Mouse (Mus musculus): ENCODE results near the gene Svbp. TPM values are rescaled to one million over a fixed set of nuclear protein-coding genes. Genes with fewer than 3 reads are reported as not detected.

Svbp gene
- 10 to 100 TPM; 56.5 to 71.6 (median 62.1) TPM for polyA plus RNA-seq (2017; shearing (Covaris generic))

- ATAC-seq: peak; percentile 86
These were observed at the start of gene Svbp for GRCm38 (mm10) chr4:119194909-119195581. Svbp (plus strand) TSS chr4:119195306.

DNA sequence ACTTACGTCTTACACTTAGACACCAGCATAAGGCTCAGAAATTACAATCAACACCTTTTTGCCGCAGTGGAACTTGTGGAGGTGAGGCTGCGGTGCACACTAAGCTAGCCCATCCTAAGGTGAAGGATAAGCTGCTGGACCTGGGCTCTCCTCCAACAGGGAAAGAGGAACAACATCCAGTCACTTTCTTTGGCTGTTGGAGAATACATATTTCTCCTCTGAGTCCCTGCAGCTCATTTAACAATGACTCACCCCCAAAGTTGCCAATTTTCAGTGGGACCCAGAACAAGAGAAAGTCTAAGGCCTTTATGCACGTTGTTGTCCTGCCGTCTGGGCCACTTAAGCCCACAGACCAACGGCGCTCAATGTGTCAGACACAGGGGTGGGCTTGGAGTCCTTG, 48.3 kb upstream of the Svbp start:
- no peak for ATAC-seq

- no peak for ATAC-seq
These were observed 47.8 kb upstream of the Svbp start for GRCm38 (mm10) chr4:119147347-119147746.

- ATAC-seq: no peak
These were observed 46.4 kb upstream of the Svbp start for GRCm38 (mm10) chr4:119148741-119149140.

DNA sequence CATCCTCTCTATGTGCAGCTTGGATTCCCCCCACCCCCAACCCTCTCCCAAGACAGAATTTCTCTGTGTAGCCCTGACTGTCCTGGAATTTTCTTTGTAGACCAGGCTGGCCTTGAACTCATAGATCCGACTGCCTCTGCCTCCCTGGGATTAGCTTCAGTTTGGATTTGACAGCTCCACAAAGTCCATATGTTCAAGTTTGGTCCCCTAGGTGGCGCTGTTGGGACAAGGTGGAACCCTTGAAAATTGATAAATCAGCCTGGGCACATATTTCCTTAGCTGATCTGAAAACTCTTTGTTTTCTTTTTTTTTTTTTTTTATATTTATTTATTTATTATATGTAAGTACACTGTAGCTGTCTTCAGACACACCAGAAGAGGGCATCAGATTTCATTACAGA, 37.9 kb upstream of the Svbp start:
- ATAC-seq: peak; percentile 48

DNA sequence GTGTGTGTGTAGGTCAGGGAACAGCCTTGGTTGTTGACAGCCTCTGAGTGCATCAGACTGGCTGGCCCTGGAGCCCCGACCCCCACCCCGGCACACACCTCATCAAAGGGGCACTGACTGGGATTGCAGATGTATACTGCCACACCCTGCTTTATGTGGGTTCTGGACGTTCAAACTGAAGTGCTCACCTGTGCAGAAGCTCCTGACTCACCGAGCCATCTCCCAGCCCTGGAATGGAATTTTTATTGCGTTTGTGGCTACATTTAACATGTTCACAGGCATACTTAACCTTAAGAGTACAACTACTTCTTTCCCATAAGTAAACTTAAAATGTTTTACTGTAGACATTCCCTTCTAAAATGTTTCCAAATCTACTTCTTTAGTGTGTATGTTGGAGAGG, 37.2 kb upstream of the Svbp start:
- ATAC-seq: no peak

DNA sequence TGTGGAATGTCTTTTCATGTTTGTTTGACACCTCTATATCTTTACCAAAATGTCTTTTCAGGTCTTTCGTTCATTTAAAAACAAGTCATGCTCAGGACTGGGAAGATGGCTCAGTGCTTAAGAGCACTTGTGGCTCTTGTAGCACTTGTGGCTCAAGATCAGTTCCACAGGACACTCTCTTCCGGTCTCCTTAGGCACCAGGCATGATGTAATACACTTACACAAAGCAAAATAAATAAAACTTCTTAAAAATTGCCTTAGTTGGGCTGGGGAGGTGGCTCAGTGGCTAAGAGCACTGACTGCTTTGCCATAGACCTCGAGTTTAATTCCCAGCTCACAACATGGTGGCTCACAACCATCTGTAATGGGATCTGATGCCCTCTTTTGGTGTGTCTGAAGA, 33.7 kb upstream of the Svbp start:
- ATAC-seq: no peak

- no peak for ATAC-seq
These were observed 32.1 kb upstream of the Svbp start for GRCm38 (mm10) chr4:119162990-119163389.

GRCm38 (mm10) chr4:119165916-119166315, 29.2 kb upstream of the Svbp start:
- ATAC-seq: no peak

- no peak for ATAC-seq
These were observed 28.0 kb upstream of the Svbp start for GRCm38 (mm10) chr4:119167068-119167467.

DNA sequence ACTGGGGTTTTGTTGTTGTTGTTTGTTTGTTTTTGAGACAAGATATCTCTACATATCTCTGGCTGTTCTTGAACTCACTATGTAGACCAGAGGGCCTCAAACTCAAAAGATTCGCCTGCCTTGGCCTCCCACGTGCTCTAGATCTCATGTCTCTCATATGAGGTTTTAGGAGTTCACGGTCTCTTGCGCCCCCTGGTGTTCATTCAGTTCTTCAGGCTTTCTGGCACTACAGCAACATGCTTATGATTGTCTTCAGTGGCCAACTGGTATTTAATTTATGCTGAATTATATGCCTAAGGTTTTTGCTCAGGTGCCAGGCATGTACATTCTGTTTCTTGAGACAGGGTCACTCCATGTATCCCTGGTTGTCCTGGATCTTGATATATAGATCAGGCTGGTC, 27.4 kb upstream of the Svbp start:
- peak; percentile 91 for ATAC-seq

DNA sequence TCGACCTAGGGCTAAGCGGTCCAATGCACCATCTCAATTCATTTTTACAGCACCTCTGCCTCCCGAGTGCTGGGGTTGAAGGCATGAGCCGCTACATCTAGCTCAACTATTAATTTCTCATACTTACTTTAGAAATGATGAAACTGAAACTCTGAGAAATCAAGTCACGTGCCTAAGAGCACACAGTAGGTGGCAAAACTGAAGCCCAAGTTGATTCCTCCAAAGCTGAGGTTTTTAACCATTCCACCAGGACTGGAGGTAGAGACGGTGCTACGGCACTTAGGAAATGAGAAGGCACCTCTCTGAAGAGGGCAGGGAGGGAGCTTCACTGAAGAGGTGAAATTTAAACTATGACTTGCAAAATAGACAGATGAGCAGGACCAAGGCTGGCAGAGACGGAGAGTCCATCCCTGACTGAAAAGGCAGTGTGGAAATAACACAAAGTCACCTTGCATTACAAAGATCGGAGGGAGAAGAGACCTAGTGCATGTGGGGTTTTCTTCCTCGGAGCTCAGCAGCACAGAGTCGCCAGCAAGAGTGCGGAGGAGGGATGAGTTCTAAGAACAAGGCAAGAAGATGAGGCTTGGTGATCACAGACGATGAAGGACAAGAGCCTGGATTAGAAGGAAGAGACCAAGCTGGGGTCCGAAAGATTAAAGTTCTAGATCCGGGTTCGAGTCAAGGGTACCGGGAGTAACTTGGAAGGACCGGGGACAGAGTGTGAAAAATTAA, 22.0 kb upstream of the Svbp start:
- ATAC-seq: no peak

DNA sequence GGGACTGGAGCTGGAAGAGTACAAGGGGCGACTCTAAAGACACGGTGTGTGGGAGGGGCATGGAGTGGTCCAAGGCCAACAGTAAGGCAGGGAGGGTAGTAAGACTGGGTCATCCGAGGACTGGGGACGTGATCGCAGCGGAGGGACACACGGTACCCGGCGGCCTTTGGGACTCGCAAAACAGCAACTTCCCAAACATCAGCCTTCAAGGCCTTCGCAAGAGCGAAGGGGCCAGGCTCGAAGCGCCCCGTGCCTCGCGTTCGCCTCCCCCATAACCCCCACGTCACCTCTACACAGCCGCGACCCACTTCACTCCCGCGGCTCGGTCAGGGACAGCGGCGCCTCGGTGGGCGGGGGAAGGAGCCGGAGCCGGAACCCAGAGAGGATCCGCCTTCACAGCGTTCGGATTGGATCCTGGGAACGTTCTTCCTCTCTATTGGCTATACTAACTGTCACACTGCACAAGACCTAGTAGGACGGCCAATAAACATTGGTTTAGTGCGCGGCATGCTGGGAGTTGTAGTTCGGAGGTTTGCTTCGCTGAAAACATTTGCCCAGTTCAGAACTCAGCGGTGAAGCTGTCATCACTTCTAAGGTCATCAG, 21.2 kb upstream of the Svbp start, which contains the start of gene Zfp691:
Zfp691 (minus strand) TSS at position 345 of the 603 bp plus-strand sequence.
- ATAC-seq: peak; percentile 100

GRCm38 (mm10) chr4:119177702-119178101, 17.4 kb upstream of the Svbp start:
- no peak for ATAC-seq

DNA sequence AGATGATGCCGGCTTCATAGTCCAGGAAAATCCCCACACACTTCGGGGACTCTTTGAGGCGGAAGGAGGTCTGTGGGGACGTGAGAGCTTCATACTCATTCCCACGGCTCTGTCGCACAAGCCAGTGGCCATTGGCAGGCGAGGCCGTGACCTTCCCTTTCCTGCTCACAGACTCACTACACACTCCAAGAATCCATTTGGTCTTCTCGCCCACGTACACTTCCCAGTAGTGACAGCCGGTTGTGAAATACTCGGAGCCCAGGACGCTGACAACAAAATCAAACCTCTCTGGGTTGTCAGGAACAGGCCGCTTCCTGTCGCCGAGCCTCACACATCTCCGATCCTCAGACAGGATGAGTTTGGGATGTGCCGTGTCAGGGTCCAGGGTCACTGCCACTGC, 16.8 kb upstream of the Svbp start:
- ATAC-seq: no peak

GRCm38 (mm10) chr4:119180133-119180707, 14.9 kb upstream of the Svbp start:
- no peak for ATAC-seq

DNA sequence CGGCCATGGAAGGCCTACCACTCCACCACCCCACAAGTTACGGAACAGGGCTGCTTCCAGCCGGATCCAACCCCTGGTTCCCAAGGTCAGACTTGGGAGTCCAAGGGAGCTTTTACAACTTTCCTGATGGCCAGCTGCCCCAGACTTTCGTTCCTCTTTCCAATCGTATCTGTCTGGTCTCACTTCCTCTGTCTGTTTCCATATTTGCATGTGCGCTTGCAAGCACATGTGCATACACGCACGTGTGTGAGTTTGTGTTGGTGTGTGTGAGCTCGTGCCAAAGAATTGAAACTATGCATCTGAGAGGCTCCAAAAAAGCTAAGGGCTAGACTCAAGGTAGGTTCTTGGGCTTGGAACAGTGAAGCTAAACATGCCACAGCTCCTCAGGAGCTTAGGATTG, 13.7 kb upstream of the Svbp start:
- ATAC-seq: no peak

GRCm38 (mm10) chr4:119183525-119183924, 11.6 kb upstream of the Svbp start:
- no peak for ATAC-seq

GRCm38 (mm10) chr4:119185771-119186170, 9.3 kb upstream of the Svbp start:
- no peak for ATAC-seq

DNA sequence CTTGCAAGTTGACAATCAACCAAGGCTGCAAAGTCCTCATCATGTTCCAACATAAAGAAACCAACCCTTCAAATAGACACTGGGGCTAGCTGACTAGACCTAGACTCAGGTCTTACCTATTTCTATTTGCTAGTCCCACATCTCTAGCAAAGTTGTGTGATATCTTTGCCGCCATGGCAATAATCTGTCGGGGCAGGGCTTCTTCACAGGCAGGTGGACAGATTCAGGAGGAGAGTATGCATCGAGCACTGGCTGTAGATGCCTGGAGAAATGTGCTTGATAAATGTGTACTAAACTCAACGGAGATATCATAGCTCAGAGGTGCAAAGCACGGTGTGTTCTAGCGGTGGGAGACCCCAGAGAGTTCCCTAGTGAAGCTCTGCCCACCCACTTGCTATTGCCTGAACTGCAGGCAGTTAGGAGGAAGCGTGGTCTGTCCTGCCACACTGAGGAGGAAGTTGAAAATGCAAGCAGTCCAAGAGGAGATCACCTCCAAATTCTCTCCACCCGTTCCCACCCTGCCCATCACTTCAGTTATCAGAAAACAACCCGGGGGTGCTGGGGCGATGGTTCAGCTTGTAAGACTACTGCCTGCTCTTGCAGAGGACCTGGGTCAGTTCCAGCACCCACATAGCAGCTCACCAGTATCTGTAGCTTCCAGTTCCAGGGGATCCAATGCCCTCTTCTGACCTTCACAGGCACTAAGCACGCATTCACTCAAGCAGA, 6.9 kb upstream of the Svbp start:
- ATAC-seq: no peak

DNA sequence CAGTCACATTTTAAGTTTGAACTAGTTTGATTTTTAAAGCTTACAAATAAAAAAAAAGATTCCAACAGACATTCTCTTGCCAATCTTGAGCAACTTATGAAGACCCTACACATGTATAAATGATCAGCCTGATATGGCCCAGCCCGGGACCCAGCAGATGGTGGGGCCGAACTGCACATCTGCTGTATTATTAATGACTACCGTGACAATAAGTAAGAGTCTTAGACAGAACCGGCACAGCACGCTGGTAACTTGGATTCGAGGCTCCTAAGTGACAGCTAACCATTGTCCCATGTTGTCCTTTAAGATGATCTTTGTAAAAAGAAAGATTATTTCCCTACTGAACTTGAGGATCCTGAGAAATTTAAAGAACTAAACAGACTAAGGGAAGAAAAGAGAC, 5.7 kb upstream of the Svbp start:
- ATAC-seq: no peak

GRCm38 (mm10) chr4:119189864-119190263, 5.2 kb upstream of the Svbp start, which contains the start of gene Ermap:
Ermap (minus strand) TSS chr4:119190011.
- ATAC-seq: no peak

GRCm38 (mm10) chr4:119190618-119191017, 4.5 kb upstream of the Svbp start:
- no peak for ATAC-seq
